Mouse (Mus musculus): Measurements from ENCODE around the gene Olfr320.
"Not testable (repeated sequence)": the region's sequence is repeated elsewhere in the genome, so short reads cannot be mapped to it uniquely, and the experiment has no call there.

Gene Olfr320

DNA sequence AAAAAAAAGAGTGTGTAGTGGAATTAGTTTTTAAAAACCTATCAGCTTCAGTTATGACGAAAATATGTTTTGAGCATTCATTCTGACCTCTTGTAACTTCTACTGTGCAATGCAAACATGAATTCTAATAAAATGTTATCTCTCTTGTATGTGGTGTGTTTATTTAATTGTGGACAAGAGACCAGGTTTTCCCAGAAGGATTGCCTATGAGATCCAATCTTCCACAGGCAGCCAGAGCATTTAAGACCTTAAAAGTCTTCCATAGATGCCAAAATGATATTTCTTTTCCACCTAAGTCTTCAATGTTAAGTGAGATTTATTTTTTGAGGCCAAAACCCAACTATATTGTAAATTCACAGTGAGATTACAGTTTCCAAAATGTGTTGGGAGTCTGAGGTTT, at the start of gene Olfr320:
TSS of gene Olfr320 (plus strand) at position 301 of the 400 bp plus-strand sequence.
- DNase-seq (ENCODE audit: low spot score in 2 of 2), result no peak

DNA sequence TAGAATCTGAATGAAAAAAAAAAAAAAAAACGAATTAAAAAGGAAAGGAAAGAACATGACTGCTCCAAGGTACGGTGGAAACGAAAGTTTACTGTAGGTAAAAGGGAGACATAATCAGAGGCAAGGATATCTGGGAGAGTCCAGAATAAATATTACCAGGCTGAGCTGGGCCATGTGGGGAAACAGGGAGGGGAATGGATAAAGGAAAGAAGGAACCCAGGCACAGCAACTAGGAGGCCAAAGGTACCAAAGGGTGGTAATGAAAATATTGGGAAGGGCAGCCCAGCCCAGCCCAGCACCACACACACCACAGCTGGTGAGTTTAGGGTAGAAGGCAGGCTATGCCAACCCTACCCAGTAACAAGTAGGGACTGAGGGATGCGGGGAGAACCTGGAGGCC, 46.0 kb upstream of the Olfr320 start:
- no peak for DNase-seq (ENCODE audit: low spot score in 2 of 2)

DNA sequence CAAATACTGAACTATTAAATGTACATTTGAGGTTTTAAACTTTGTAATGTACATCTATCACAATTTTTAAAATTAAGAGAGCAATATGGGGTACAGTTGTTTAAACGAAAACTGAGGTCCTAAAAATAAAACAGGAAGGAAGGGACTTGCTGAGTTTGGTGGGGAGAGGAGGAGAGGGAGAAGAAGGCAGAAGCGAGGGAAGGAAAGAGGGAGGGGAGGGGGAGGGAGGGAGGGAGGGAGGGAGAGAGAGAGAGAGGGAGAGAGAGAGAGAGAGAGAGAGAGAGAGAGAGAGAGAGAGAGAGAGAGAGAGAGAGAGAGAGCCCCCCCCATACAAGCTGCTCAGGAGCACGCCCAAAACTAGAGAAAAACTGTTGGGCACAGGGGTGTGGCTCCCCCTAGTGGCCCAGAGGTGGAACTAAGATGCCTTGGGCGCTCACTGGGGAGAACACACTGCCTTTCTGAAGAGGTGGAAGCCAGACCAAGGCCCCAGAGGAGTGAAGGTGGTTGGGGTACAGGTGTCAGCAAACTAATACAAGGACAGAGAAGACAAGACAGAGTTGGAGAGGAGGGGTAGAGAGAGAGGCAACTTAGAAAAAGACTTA, 44.4 kb upstream of the Olfr320 start:
- DNase-seq (ENCODE audit: low spot score in 2 of 2), result peak; percentile 39 to 59

DNA sequence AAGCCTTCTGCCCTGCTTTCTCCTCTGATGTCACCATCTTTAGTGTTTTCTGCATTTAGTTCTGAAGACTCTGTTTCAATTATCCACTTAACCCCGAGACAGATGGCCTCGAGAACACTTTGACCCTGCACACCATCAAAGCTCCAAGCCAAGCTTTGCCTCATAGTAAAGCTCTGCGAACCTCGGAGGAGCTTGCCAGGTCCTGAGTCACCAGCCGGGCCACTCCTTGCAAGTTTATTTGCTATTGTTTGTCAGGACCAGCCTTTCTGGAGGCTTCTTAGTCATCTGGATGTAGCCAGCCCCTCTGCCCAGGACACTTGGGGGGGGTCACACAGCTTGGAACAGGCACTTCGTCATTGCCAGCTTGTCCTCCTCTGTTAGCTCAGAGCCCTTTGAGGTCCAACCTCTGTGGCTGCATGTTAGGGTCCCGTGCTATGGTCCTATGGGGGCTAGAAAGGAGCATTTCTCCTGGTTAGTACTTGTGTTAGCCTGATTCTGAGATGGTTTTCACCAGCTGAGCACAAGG, 42.7 kb upstream of the Olfr320 start:
- DNase-seq (ENCODE audit: low spot score in 2 of 2), result no peak

DNA sequence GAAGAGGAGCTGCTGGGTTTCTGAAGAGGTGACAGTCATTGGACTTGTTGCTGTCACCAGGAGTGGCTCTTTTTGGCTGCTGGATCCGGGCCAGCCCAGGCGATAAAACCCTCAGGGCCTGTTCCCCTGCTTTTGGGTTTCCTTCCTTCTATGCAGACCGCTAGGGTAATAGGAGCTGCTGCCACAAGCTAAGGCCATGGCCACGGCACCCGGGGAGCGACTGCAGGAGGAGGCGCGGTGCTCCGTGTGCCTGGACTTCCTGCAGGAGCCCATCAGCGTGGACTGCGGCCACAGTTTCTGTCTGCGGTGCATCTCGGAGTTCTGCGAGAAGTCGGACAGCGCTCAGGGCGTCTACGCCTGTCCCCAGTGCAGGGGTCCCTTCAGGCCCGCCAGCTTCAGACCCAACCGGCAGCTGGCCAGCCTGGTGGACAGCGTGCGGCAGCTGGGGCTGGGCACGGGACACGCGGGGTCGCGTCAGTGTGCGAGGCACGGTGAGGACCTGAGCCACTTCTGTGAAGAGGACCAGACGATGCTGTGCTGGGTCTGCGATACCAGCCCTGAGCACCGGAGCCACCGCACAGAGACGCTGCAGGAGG, 40.5 kb upstream of the Olfr320 start, which contains the start of gene Trim58:
TSS of gene Trim58 (plus strand) at position 194 of the 596 bp plus-strand sequence.
- peak; percentile 24 to 32 for DNase-seq (ENCODE audit: low spot score in 2 of 2)

DNA sequence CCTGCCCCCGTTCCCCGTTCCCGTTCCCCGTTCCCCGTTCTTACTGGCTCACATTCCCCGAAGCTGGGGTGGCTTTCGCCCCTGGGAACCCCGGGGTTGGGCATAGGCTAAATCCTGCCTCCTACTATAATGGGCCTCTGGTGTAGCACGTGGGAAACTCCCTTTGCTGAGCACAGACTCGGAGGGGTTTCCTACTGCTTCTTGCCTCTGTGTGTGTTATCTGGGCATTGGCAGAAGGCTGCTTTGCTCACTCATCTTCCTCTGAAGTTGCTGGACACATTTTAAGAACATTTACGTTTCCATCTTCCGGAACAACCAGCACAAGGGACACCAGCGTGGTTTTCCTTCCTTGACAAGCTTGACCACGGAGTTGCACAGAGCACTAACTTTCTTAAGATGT, 39.8 kb upstream of the Olfr320 start:
- DNase-seq (ENCODE audit: low spot score in 2 of 2), result no peak

DNA sequence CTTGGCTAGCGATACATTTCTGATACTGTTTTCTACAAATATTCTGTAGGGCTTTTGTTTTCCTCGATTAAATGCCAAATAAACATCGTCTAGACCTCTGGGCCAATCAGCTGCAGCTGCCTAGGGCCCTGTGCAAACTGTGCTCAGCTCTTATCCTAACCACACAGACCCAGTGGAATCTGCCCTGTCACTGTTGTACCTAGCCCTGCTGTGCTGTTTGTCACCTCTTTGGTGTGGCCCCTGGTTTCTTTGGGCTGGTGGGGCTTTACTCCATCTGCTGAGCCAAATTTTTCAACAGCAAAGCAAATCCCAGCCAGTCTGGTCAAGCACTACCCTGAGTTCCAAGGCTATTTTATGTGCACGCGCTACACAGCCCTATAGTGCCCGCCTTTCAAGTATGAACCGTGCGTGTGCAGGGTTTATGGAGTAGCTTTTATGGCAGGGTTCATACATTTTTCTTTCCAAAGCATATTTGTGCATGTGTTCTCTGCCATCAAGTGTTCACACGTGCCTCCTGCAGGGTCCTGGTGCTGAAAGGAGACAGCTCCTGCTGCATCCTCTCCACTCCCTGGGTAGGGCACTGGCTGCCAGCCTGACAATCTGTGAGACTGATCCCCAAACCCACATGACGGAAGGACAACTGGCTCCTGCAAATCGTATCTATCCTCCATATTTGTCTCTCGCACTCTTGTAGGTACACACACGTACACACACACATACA, 39.1 kb upstream of the Olfr320 start:
- DNase-seq (ENCODE audit: low spot score in 2 of 2), result no peak

DNA sequence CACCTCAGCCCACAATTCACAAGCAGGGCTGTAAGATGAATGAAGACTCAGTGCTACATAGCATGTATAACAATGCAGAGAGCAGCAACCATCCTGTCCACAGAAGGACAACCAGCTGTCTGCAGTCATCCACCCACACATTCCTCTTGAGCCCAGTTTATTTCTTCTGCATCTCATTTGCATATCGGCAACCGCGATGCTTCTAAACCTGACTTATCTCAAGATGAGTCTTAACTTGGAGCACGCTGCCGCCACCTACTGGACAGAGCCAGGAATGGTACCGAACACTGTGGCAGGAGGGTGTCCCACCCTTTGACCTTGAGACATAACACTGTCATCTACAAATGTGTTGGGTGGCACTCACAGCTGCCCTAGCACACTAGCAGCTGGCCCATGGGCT, 37.5 kb upstream of the Olfr320 start:
- DNase-seq (ENCODE audit: low spot score in 2 of 2), result peak; percentile 34 to 48

DNA sequence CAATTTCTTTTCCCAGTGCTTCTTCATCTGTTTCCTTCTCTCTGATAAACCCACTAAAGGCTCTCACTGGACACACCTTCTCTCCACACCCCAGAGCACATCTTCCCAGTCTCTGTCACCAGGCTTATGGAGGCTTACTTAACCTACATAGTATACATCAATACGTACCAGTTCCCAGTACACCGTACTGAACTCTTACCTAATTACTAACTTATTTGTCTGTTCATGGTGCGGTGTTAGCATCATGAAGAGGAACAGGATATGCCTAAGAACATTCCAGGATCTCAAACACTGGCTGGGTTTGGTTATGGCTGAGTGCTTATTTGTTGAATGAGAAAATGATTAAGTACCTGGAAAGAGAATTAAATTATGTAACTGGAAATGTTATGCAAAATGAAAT, 25.7 kb upstream of the Olfr320 start:
- DNase-seq (ENCODE audit: low spot score in 2 of 2), result no peak

DNA sequence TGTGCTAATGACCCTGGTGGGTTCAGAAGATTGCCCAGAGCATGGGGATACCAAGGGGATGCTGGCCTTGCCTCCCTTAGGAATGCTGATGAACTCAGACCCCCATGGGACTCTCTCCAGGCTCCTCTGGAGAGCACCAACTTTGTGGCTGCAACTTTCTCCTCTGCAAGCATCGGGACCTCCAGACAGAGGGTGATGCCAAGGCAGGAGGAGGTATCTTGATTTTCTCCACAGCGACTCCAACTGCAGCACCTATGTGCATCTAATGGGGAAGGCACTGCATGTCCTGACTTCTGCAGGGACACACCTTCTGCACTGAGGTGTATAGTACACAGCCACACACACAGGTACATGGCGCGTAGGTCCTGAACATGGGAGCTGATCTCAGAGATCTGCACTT, 22.3 kb upstream of the Olfr320 start, which contains the start of gene Olfr322:
TSS of gene Olfr322 (plus strand) at position 187 of the 400 bp plus-strand sequence.
- no peak for DNase-seq (ENCODE audit: low spot score in 2 of 2)

DNA sequence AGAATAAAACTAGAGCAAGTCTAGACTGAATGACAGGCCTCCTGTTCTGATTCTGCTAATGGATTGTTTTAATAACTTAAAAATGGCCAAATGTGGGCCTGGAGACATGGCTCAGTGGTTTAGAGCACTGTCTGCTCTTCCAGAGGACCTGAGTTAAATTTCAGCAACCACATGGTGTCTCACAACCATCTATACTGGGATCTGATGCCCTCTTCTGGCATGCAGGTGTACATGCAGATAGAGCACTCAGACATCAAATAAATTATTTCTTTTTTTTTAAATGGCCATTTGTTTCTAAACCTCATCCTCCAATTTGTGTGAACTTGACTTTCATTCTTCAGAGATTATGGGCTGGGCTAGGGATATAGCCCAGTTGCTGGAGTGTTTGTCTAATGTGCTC, 11.6 kb upstream of the Olfr320 start:
- DNase-seq (ENCODE audit: low spot score in 2 of 2), result no peak

DNA sequence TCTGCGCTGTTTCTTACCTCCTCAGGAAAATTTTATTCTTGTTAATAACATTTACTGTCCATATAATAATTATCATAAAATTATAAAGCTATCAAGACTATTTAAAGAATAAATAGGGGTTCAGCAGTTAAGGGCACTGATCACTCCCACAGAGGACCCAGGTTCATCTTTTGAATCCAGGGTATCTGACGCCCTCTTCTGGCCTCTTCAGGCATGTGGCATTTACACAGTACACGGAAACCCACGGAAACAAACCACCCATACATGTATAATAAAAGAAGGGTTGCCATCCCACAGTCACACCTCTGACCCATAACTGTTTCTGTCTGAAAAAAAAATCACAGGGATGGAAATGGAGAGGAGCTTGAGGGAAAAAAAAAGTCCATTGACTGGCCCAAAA, 9.1 kb upstream of the Olfr320 start:
- DNase-seq (ENCODE audit: low spot score in 2 of 2), result no peak

DNA sequence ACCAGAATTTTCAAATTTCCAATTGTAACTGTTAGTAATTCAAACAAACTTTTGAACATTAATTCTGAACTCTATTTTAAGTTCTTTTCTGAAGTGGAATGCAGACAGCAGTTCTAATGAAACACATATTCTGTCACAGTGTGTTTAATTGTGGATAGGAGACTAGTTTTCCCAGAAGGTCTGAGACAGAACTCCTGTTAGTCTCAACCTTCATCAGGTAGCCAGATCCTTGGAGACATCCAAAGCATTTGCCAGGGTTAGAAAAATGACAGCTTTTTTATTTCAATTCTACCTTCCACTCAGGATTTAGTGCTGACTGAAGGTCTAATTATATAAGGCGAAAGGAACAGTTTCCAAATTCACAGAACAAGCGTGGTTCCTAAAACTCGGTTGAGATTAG, 18.0 kb downstream of the Olfr320 start, which contains the start of gene Olfr319:
TSS of gene Olfr319 (plus strand) at position 301 of the 400 bp plus-strand sequence.
- no peak for DNase-seq (ENCODE audit: low spot score in 2 of 2)

DNA sequence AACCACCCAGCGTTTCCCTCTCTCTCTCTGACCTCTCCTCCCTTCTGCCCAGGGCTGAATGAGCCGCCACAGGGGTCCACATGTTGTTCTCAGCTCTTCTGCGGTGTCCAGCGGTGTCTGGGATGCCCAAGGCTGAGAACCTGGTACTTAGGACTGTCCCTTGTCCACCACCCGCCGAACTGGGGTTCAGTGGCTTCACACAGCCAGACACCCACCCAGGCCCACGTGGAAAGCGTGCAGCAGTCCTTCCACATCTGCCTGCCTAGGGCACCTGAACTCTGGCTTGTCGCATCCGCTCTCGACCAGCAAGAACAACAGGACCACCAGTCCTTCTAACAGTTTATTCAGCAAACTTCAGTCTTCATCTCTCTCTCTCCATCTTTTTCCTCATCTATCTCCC, 28.2 kb downstream of the Olfr320 start:
- DNase-seq (ENCODE audit: low spot score in 2 of 2), result no peak

DNA sequence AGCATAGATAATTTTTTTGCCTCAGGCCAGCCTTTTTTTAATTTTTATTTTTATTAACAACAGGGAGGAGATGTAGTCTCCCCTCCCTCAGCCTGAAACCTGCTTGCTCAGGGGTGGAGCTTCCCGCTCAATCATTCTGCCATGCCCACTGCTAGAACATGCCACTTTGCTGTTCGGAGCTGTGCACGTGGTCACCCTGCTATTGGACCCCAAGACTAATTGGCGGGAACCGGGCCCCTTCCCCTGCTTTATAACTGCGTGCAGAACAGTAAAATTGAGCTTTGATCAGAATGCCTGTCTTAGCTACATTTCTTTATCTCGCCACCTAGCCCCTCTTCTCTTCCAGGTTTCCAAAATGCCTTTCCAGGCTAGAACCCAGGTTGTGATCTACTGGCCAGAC, 36.8 kb downstream of the Olfr320 start:
- not testable (repeated sequence) for DNase-seq (ENCODE audit: low spot score in 2 of 2)

DNA sequence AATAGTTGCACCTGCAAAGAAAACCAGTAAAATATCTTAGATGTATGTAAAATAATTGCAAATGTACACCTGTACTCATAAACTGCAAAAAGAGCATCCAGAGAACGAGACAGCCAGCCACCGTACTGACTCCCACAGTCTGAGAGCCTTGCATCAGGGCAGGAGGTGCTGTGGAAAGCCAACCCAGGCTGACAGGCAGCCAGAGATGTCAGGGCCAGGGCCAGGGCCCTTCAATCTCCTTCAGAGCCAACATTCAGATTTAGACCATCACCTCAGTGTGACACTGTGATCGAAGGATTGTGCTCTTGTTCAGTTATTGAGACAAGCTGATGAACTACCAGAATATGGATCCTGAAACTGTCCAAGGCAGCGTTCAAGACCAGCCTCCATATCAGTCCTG, 38.8 kb downstream of the Olfr320 start:
- no peak for DNase-seq (ENCODE audit: low spot score in 2 of 2)

DNA sequence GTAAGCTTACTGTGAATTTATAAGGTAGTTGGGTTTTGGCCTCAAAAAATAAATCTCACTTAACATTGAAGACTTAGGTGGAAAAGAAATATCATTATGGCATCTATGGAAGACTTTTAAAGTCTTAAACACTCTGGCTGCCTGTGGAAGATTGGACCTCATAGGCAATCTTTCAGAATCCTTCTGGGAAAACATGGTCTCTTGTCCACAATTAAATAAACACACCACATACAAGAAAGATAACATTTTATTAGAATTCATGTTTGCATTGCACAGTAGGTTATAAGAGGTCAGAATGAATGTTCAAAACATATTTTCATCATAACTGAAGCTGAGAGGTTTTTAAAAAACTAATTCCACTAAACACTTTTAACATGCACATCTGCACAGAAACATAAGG, 43.0 kb downstream of the Olfr320 start, which contains the start of gene Olfr318:
TSS of gene Olfr318 (minus strand) at position 101 of the 400 bp plus-strand sequence.
- no peak for DNase-seq (ENCODE audit: low spot score in 2 of 2)

DNA sequence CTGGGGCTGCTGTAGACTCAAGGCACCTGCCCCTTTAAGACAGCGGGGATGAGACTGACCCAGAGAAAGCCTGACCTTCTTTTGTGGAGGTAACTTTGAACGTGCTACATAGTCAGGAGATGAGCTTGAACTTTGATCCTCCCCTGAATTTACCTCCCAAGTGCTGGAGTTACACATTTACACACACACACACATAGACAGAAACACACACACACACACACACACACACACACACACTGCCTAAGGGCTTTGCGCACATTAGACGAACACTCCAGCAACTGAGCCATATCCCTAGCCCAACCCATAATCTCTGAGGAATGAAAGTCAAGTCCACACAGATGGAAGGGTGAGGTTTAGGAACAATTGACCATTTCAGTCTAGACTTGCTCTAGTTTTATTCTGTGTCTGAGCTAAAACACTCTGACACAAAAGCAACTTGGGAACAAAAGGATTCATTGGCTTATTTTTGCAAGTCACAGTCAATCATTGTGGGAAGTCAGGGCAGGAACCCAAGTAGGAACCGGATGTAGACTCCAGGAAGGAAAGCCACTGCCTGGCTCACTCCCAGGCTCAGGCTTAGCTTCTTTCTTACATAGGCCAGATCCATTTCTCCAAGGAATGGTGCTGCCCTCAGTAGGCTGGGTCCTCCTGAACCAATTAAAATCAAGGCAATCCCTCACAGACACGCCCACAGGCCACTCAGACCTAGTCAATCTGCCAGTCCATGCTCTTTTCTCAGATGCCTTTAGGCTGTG, 47.2 kb downstream of the Olfr320 start:
- not testable (repeated sequence) for DNase-seq (ENCODE audit: low spot score in 2 of 2)

DNA sequence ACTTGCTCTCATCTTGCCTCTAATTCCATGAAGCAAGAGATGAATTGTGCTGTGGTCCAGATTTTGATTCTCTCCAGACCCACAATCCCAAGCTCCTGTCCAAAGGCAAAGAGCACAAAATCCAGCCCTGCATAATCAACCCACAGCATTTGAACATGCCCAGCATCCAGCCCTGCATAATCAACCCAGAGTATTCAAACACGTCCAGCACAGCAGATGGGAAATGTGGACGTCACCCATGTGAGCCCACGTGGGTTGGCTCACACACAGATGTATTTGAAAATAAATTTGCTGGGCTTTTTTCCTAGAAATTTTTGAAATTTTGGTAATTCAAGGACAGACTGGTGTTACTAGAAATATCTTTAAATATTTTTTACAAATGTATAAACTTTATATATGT, 52.5 kb downstream of the Olfr320 start:
- DNase-seq (ENCODE audit: low spot score in 2 of 2), result peak; percentile 73 to 85
